Mouse (Mus musculus) lung, adult 2 months (tissue): Measurements from ENCODE around the gene Pemt.

Experiments used
- CTCF ChIP-seq: fragments of 200-500 bp; IDR thresholded peaks from 2 replicates; pipeline ENCODE4 v1.5.1; 2011; ENCODE audit warnings: mild to moderate bottlenecking, low read length, control low read depth; ENCODE audit not compliant: insufficient read depth
- POLR2A ChIP-seq: fragments of 200-500 bp; IDR thresholded peaks from 2 replicates; pipeline ENCODE4 v1.6.1; 2011; ENCODE audit warnings: low read depth, mild to moderate bottlenecking, control low read depth, low read length, borderline replicate concordance; ENCODE audit errors: extremely low read depth

DNA sequence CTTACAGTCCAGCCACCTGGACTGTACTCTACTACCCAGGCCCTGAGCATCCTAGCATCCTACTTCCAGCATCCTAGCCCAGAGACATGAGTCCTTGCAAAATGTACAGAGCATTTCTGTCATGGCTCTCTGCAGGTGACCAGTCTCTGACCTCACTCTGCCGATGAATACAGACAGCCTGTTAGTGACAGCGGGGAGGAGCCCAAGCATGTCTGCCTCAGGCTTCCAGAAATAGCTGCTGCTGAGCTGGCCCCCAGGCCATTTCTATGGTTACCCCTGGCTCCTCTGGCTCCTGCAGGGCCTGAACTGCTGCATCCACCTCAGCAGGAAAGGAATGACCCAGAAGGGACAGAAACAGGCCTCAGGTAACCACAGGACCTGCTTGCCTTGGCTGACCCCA is 74.6 kb downstream of the Pemt start:
- TF ChIP-seq POLR2A (no peak), CTCF (no peak)
